Mouse (Mus musculus) forebrain, embryonic 15.5 days (tissue): ENCODE measurements at regions not wholly inside any gene's neighbourhood (a gene's known extent, or its start where the extent isn't known, plus 50 kb on each side); places are given as distances from the start of the nearest gene placed in this dataset.

Experiments
- ATAC-seq: fragments of 200-750 bp; cut with Nextera tagmentation; replicated peaks from 2 replicates; pipeline ENCODE4 v1.8.0; 2017; ENCODE audit warnings: mild to moderate bottlenecking, moderate TSS enrichment, moderate library complexity
- H3K27ac ChIP-seq: fragments of 300-500 bp; sonication (generic); replicated peaks from 2 replicates; pipeline ENCODE4 v1.5.1; 2015; ENCODE audit warnings: mild to moderate bottlenecking, inconsistent platforms
- H3K27me3 ChIP-seq: fragments of 300-500 bp; sonication (generic); 2 replicates; pipeline ENCODE4 v1.6.1; 2015; ENCODE audit warnings: inconsistent platforms
- H3K36me3 ChIP-seq: fragments of 300-500 bp; sonication (generic); 2 replicates; pipeline ENCODE4 v1.6.1; 2015; ENCODE audit warnings: mild to moderate bottlenecking, inconsistent platforms
- H3K4me1 ChIP-seq: fragments of 300-500 bp; sonication (generic); 2 replicates; pipeline ENCODE4 v1.6.1; 2015; ENCODE audit warnings: inconsistent platforms
- H3K4me2 ChIP-seq: fragments of 300-500 bp; sonication (generic); replicated peaks from 2 replicates; pipeline ENCODE4 v1.6.1; 2015; ENCODE audit warnings: mild to moderate bottlenecking, inconsistent platforms
- H3K4me3 ChIP-seq: fragments of 300-500 bp; sonication (generic); 2 replicates; pipeline ENCODE4 v1.5.1; 2015; ENCODE audit warnings: mild to moderate bottlenecking, inconsistent platforms
- H3K9ac ChIP-seq: fragments of 300-500 bp; sonication (generic); replicated peaks from 2 replicates; pipeline ENCODE4 v1.6.1; 2015; ENCODE audit warnings: mild to moderate bottlenecking, inconsistent platforms
- H3K9me3 ChIP-seq: fragments of 300-500 bp; sonication (generic); 2 replicates; pipeline ENCODE4 v1.6.1; 2016; ENCODE audit warnings: inconsistent platforms
- WGBS: fragments of 180-500 bp; shearing (Covaris S2); methylation state at CpG from one replicate; pipeline ENCODE4 v1.1.7; 2015; ENCODE audit warnings: mixed read lengths; 5-methylcytosine and 5-hydroxymethylcytosine counted together

DNA sequence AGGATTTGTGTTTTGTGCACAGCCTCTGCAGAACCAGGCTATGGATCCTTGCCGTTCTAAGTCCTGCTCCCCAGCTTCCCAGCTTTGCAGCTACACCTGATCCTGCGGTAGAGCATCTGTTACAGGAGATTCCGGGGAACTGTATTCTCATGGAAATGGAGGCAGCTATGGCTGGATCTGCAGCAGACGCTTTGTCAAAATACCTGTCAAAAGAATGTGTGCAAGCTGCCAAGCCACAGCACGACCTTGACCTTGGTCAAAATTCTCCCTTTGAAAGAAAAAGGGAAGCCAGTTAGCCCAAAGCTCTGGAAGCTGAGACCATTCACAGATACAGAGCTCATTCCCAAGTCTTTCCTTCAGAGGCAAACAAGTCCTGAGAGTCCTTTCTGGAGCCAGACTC, 255.3 kb downstream of the Med13l start:
- Histone ChIP-seq H3K9ac (no peak overlapping the region), H3K4me3 (no peak overlapping the region), H3K36me3 (no peaks in the 10 kb centered on the region), H3K27me3 (no peaks in the 10 kb centered on the region), H3K27ac (no peak overlapping the region), H3K4me2 (no peak overlapping the region), H3K4me1 (no peaks in the 10 kb centered on the region), H3K9me3 (no peaks in the 10 kb centered on the region)
- WGBS: 72% methylated on average over 5 of the region's 5 CpGs
- ATAC-seq: no peak

DNA sequence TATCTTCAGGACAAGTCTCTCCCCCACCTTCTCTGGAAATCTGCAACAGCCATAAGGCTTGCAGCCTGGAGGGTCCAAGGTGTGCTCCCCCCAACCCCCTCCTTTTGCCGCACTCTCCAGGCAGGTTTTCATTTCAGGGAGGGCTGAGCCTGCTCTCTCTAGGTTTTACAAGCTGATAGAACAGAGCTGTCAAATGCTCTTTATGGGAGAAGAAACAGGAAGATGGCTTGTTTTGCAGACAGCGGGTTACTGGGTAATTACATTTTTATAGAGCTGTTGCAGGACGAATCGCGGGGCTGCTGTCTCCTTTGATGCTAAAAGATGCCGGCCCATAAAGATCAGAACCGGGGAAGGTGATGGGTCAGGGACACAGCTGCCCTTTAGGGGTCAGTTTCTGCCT, 257.8 kb downstream of the Med13l start:
- no peaks in the 10 kb centered on the region for H3K36me3 ChIP-seq
- no peak overlapping the region for H3K4me3 ChIP-seq
- no peaks in the 10 kb centered on the region for H3K27me3 ChIP-seq
- H3K9ac ChIP-seq: no peak overlapping the region
- H3K9me3 ChIP-seq: no peaks in the 10 kb centered on the region
- no peak overlapping the region for H3K4me2 ChIP-seq
- 84% methylated on average over 7 of the region's 7 CpGs for WGBS
- ATAC-seq: no peak
- no peaks in the 10 kb centered on the region for H3K4me1 ChIP-seq
- H3K27ac ChIP-seq: no peak overlapping the region

DNA sequence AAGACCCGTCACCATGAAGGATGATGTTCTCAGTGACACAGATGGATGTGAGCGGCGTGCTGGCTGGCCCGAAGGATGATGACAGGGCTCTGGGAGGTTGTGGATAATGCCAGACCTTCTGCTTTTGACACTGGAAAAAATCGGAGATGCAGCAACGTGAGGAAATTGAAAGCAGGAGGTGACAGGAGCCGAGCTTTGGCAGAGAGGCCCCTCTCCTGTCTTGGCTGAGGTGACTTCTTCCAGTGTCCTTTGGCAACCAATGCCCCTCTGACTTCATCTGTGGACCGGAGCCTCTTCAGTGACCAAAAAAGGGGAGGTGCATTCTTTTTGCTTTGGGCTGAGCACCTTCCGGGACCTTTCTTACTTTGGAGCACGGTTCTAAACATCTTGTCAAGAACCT, 264.3 kb downstream of the Med13l start:
- WGBS: 93% methylated on average over 10 of the region's 10 CpGs
- Histone ChIP-seq H3K27me3 (no peaks in the 10 kb centered on the region), H3K9ac (no peak overlapping the region), H3K4me3 (no peak overlapping the region), H3K27ac (no peak overlapping the region), H3K4me1 (no peaks in the 10 kb centered on the region), H3K9me3 (no peaks in the 10 kb centered on the region), H3K4me2 (no peak overlapping the region), H3K36me3 (no peaks in the 10 kb centered on the region)
- ATAC-seq: no peak

DNA sequence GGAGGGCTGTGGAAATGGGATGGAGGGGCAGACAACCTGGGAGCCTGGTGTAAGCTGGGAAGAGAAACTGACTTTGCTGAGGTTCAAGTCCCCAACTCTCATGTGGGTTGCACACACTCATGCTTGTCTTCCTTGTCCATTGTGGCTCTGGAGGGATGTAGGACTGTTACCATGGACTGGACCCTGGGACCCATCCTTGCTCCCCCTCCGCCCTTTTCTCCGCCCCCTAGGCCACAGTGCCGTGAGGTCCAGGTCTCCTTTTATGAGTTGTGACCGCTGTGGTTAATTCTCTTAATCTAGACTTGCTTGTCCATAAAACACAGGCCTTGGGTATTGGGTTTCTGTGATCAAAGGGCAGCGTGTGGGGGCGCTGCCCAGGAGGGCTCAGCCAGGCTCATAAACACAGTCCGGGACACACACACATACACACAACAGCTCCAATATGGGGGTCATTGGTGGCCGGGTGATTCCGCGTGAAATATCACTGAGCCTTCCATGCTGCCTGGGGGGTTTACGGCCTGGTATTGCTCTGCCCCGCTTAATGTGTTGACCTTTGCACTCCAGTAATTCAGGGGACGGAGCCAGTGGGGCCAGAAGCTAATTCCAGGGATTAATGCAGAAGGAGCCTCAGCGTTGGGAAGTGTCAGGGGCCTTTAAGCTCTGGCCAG, 268.7 kb downstream of the Med13l start:
- 56% methylated on average over 14 of the region's 14 CpGs for WGBS
- Histone ChIP-seq H3K27me3 (no peaks in the 10 kb centered on the region), H3K4me1 (no peaks in the 10 kb centered on the region), H3K9me3 (no peaks in the 10 kb centered on the region), H3K27ac (no peak overlapping the region), H3K36me3 (no peaks in the 10 kb centered on the region), H3K4me2 (no peak overlapping the region), H3K9ac (no peak overlapping the region), H3K4me3 (no peak overlapping the region)
- no peak for ATAC-seq

DNA sequence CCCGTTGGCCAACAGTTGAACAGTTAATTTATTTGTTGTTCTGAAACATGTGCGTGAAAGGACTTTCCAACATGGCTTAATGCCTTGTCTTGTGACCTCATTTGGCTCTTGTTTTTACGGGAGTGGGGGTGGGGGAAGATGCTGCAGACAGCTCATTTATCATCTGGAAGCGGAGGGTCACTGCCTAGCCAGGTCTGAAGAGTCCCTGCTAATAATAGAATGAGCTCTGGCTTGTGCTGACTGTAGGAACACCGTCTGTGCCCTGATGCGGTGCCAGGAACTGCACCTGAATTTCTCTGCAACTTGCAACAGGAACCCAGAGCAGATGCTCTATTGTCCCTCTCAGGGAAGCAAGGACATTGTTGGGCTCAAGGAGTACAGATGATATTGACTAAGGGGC, 272.2 kb downstream of the Med13l start:
- H3K27me3 ChIP-seq: no peaks in the 10 kb centered on the region
- no peak overlapping the region for H3K27ac ChIP-seq
- 71% methylated on average over 6 of the region's 6 CpGs for WGBS
- ATAC-seq: no peak
- H3K4me1 ChIP-seq: no peaks in the 10 kb centered on the region
- H3K4me3 ChIP-seq: no peak overlapping the region
- H3K9ac ChIP-seq: no peak overlapping the region
- no peaks in the 10 kb centered on the region for H3K36me3 ChIP-seq
- no peak overlapping the region for H3K4me2 ChIP-seq
- H3K9me3 ChIP-seq: no peaks in the 10 kb centered on the region

DNA sequence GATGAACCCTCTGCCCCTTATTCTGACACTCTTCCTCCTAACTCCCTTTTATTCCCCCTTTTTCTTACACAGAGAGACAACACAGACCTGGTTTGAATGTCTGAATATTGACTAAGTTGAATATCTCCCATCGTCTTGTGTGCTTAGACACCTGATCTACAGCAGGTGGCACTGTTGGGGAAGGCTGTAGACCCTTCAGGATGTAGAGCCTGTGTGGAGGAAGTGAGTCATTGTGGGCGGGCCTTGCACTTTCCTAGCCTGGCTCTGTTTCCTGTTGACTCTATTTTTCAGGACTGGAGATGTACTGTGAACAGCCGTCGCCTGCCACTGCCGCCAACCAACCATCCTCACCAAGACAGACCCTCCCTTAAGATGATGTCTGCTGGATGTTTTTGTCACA, 273.6 kb downstream of the Med13l start:
- Histone ChIP-seq H3K9me3 (no peaks in the 10 kb centered on the region), H3K27ac (no peak overlapping the region), H3K27me3 (no peaks in the 10 kb centered on the region), H3K4me2 (no peak overlapping the region), H3K9ac (no peak overlapping the region), H3K4me1 (no peaks in the 10 kb centered on the region), H3K4me3 (no peak overlapping the region), H3K36me3 (no peaks in the 10 kb centered on the region)
- no peak for ATAC-seq
- WGBS: 94% methylated on average over 5 of the region's 5 CpGs

DNA sequence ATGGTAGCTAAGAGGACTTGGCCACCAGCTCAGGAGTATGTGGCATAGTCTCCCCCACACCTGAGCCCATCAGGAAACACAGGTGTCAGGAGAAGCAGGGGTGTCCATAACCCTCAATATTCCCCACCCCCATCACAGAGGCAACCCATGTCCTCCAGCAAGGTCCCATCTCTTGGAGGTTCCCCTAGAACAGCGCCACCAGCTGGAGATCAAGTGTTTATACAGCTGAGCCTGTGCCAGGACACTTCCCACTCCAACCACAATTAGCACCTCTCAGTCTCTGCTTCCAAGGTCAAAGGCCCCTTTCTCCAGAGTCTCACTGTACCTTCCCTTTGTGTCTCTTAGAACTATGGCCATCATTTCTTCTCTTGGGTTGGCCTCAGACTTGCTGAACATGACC, 276.5 kb downstream of the Med13l start:
- Histone ChIP-seq H3K4me2 (no peak overlapping the region), H3K27ac (no peak overlapping the region), H3K4me3 (no peak overlapping the region), H3K9me3 (no peaks in the 10 kb centered on the region), H3K9ac (no peak overlapping the region), H3K27me3 (no peaks in the 10 kb centered on the region), H3K36me3 (no peaks in the 10 kb centered on the region), H3K4me1 (0 out of 2 replicates have a peak, but pooled peaks cover 2% of the 10 kb centered on the region)
- 27% methylated on average over 1 of the region's 1 CpGs for WGBS
- no peak for ATAC-seq

DNA sequence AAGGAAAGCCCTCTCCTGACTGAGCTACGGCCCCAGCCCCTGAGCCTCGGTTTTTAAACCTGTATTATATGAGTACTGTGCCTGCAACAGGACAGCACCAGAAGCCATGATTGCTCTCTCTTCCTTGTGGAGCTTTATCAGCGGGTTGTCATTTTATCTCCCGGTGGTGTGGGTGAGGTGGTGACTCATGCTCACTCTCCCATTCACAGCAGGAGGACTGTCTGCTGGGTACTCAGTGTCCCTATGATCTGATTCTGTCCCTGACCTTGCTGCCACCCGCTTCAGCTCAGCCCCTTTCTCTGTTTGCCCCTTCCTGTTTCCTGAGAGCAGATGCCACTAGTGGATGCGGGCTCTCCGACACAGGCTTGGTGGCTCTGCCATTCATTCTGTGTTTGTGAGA, 277.9 kb downstream of the Med13l start:
- 85% methylated on average over 7 of the region's 7 CpGs for WGBS
- ATAC-seq: no peak
- Histone ChIP-seq H3K9me3 (no peaks in the 10 kb centered on the region), H3K4me3 (no peak overlapping the region), H3K36me3 (no peaks in the 10 kb centered on the region), H3K9ac (no peak overlapping the region), H3K4me2 (no peak overlapping the region), H3K4me1 (0 out of 2 replicates have a peak, but pooled peaks cover 3% of the 10 kb centered on the region), H3K27ac (no peak overlapping the region), H3K27me3 (no peaks in the 10 kb centered on the region)

DNA sequence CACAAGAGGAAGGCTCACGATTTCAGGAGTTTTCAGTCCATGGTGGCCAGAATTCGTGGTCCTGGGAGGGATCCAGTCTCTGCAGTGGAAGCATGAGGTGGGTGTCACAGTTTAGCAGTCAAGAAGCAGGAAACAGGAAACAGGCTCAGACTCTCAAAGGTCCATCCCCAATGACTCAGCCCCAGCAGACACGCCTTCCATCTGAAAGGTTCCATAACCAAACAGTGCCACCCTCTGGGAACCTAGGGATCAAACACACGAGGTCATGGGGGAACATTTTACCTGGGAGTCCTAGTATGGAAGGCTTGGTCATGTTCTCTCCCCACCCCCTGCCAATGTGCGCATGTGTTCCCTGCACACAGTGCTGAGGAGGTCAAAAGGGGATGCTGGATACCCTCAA, 279.4 kb downstream of the Med13l start:
- no peaks in the 10 kb centered on the region for H3K27me3 ChIP-seq
- H3K4me1 ChIP-seq: 0 out of 2 replicates have a peak, but pooled peaks cover 3% of the 10 kb centered on the region
- no peak overlapping the region for H3K4me2 ChIP-seq
- H3K4me3 ChIP-seq: no peak overlapping the region
- WGBS: 69% methylated on average over 5 of the region's 5 CpGs
- no peak for ATAC-seq
- no peaks in the 10 kb centered on the region for H3K36me3 ChIP-seq
- H3K9me3 ChIP-seq: no peaks in the 10 kb centered on the region
- H3K9ac ChIP-seq: no peak overlapping the region
- no peak overlapping the region for H3K27ac ChIP-seq

DNA sequence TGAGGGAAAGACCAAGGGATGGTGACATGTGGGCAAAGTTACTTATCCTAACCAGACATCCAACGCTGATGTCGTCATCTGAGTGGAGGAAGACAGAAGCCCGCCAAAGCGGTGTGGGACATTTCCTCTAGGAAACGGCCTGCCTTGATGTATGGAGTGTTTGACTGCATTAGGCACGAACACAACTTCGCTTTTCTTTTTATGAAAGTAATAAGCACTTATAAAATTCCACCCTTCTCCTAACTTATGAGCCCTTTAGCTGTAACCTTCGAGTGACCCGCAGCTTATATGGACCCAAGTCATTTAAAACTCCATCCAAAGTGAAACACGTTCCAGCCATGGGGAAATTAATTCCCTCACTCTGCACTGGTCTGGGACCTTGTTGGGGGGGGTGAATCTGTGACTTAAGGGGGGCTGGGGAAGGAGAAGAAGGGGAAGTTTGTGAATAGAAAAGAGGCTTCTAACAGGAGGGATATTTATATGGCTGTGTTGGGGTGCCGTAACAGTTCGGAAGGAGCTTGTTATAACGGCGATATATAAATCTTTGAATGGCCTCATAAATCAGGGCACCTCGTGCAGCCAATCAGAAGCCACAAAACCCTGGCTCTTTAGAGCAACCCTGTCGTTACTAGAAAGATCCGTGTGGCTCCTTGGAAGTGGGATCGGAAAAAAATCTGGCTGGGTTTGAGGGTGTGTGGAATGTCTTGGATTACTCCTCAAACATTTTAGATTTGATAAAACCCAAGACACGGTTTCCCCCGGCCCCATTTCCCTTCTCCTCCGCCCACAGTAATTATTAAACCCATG, 280.9 kb downstream of the Med13l start:
- H3K36me3 ChIP-seq: no peaks in the 10 kb centered on the region
- H3K9me3 ChIP-seq: no peaks in the 10 kb centered on the region
- 81% methylated on average over 21 of the region's 21 CpGs for WGBS
- H3K4me3 ChIP-seq: no peak overlapping the region
- H3K27me3 ChIP-seq: no peaks in the 10 kb centered on the region
- no peak for ATAC-seq
- H3K9ac ChIP-seq: no peak overlapping the region
- H3K4me2 ChIP-seq: no peak overlapping the region
- no peak overlapping the region for H3K27ac ChIP-seq
- 0 out of 2 replicates have a peak, but pooled peaks cover 3% of the 10 kb centered on the region for H3K4me1 ChIP-seq

DNA sequence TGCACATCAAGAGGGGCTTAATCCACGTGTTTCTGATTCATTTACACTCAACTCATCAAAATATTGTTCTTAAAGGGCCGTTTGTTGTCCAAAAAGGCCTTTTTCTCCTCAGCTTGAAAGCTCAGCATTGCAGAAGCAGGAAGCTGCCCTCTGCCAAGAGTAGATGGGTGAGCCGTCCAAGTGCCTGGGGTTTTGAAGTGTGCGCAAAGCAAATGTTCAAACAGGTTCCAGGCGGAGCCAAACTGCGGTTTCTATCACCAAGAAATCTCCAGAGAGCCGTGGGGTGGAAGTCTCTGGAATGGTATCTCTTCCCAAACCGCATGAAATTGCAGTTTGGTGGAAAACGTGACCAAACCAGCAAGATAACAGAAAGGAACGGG, 281.5 kb downstream of the Med13l start:
- Histone ChIP-seq H3K9me3 (no peaks in the 10 kb centered on the region), H3K4me2 (no peak overlapping the region), H3K27ac (no peak overlapping the region), H3K36me3 (no peaks in the 10 kb centered on the region), H3K27me3 (no peaks in the 10 kb centered on the region), H3K4me1 (0 out of 2 replicates have a peak, but pooled peaks cover 3% of the 10 kb centered on the region), H3K4me3 (no peak overlapping the region), H3K9ac (no peak overlapping the region)
- no peak for ATAC-seq
- WGBS: 70% methylated on average over 10 of the region's 10 CpGs

DNA sequence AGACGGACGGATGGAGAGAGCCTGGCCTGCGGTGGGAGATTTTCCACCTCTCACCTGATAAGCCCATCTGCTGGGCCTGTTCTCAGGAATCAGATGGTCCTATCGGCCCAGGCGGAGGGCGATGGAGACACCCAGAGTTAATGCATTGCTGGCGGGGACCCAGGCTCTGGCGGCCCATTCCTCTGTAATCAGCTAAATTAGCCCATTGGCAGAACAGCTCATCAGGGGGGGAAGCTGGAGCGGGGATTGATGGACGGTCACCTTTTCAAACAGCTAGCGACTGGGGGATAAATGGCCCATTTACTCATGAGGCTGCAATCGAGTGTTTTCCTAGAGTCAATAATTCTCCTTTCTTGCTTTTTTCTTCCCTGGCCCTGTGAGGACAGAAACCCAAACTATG, 296.5 kb downstream of the Med13l start:
- Histone ChIP-seq H3K27me3 (no peaks in the 10 kb centered on the region), H3K9me3 (no peaks in the 10 kb centered on the region), H3K27ac (no peak overlapping the region), H3K36me3 (no peaks in the 10 kb centered on the region), H3K4me1 (peaks cover 10% of the 10 kb centered on the region), H3K4me2 (no peak overlapping the region), H3K9ac (no peak overlapping the region), H3K4me3 (no peak overlapping the region)
- WGBS: 36% methylated on average over 12 of the region's 12 CpGs
- no peak for ATAC-seq
